Mouse (Mus musculus) neural tube, embryonic 12.5 days (tissue): Measurements from ENCODE around the gene Washc4. TPM values are rescaled to one million over a fixed set of nuclear protein-coding genes. Genes with fewer than 3 reads are reported as not detected.
"Not testable (repeated sequence)": the region's sequence is repeated elsewhere in the genome, so short reads cannot be mapped to it uniquely, and the experiment has no call there.

Experiments
- ATAC-seq: fragments of 200-750 bp; cut with Nextera tagmentation; 2 replicates; pipeline ENCODE4 v1.8.0; 2017; ENCODE audit warnings: low read depth, mild to moderate bottlenecking, moderate TSS enrichment, moderate library complexity; ENCODE audit not compliant: low FRiP score
- H3K27ac ChIP-seq: fragments of 300-500 bp; sonication (generic); 2 replicates; pipeline ENCODE4 v1.5.1; 2016
- H3K27me3 ChIP-seq: fragments of 300-500 bp; sonication (generic); replicated peaks from 2 replicates; pipeline ENCODE4 v1.6.1; 2016; ENCODE audit warnings: mild to moderate bottlenecking
- H3K36me3 ChIP-seq: fragments of 300-500 bp; sonication (generic); 2 replicates; pipeline ENCODE4 v1.6.1; 2016; ENCODE audit warnings: mild to moderate bottlenecking
- H3K4me1 ChIP-seq: fragments of 300-500 bp; sonication (generic); 2 replicates; pipeline ENCODE4 v1.6.1; 2016
- H3K4me2 ChIP-seq: fragments of 300-500 bp; sonication (generic); replicated peaks from 2 replicates; pipeline ENCODE4 v1.6.1; 2016; ENCODE audit warnings: mild to moderate bottlenecking
- H3K4me3 ChIP-seq: fragments of 300-500 bp; sonication (generic); 2 replicates; pipeline ENCODE4 v1.5.1; 2016
- H3K9ac ChIP-seq: fragments of 300-500 bp; sonication (generic); 2 replicates; pipeline ENCODE4 v1.6.1; 2016; ENCODE audit warnings: mild to moderate bottlenecking
- H3K9me3 ChIP-seq: fragments of 300-500 bp; sonication (generic); 2 replicates; pipeline ENCODE4 v1.6.1; 2016; ENCODE audit warnings: mild to moderate bottlenecking
- WGBS: fragments of 180-500 bp; shearing (Covaris S2); methylation state at CpG from one replicate; pipeline ENCODE4 v1.1.7; 2016; 5-methylcytosine and 5-hydroxymethylcytosine counted together
- polyA plus RNA-seq: library from polyadenylated mRNA; unstranded; fragments of >200 nt; fragmentation: Nextera tagmentation; extraction: Ambion mirVana; gene quantifications from 2 replicates; pipeline ENCODE4 v1.2.1, GENCODE M21; 2016

The Washc4 gene
- polyA plus RNA-seq, result 36.8 and 41.0 TPM in 2 replicates

DNA sequence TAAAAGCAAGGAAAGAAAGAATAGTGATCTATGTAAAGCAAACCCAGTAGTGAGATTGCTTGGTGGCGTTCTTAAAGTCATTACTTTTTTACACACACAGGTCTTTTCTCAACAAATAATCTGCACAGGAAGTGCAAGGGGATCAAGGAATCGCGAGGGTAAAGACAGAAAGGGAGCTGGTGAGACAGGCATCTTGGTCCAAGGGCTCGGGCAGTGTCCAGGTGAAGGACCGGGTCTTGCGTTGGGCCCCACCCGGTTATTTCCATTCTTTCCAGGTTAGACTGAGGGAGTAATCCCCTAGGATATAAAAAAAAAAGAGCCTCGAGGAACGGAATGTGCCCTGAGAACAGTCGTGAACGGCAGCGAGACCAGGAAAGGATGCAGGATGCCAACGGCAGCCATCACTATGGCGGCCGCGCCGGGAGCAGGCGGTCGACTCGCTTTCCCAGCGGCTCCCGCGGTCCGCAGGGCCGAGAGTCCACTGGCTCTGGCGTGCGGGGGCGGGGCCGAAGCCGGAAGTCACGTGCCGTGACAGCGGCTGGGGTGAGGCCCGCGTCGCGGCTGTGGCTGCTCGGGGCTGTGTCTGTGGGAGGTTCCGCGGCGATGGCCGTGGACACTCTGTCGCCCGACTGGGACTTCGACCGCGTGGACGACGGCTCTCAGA is at the start of gene Washc4:
Washc4 (plus strand) TSS at position 314 of the 664 bp plus-strand sequence.
- H3K27me3 ChIP-seq, result no peaks in the 10 kb centered on the region
- peak; percentile 99 for ATAC-seq
- H3K9ac ChIP-seq, result peak within 1 kb of the TSS; percentile 90
- H3K27ac ChIP-seq, result peak within 1 kb of the TSS; percentile 75
- H3K36me3 ChIP-seq, result peaks cover 9% of the 10 kb centered on the region
- H3K4me2 ChIP-seq, result peak within 1 kb of the TSS; percentile 63
- 2% methylated on average over 49 of the region's 49 CpGs for WGBS
- H3K4me1 ChIP-seq, result peaks cover 11% of the 10 kb centered on the region
- H3K4me3 ChIP-seq, result peak within 1 kb of the TSS; percentile 86
- H3K9me3 ChIP-seq, result no peaks in the 10 kb centered on the region

DNA sequence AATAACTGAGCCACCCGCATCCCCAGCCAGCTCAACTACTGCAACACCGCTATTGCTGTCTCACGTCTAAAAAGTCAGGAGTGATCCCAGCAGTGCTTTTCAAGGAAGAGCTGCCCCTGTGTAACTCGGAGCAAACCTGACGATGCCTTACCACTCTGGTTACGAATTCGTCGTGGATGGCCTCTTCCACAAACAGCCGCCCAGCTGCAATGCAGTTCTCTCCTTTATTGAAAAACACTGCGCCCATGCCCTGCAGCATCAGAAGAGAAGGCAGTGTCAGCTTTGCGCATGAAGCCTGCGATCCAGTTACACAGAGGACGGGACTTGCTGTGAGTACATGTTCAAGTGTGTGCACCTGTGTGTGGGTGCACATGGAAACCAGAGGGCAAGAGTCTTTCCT is 46.2 kb upstream of the Washc4 start:
- Histone ChIP-seq H3K27ac (no peak overlapping the region), H3K4me1 (no peaks in the 10 kb centered on the region), H3K36me3 (peaks cover 18% of the 10 kb centered on the region; the same call in 1 of the 2 replicates), H3K9me3 (no peaks in the 10 kb centered on the region), H3K27me3 (no peaks in the 10 kb centered on the region), H3K4me3 (no peak overlapping the region), H3K9ac (no peak overlapping the region), H3K4me2 (no peak overlapping the region)
- no peak for ATAC-seq
- WGBS, result 89% methylated on average over 13 of the region's 13 CpGs

DNA sequence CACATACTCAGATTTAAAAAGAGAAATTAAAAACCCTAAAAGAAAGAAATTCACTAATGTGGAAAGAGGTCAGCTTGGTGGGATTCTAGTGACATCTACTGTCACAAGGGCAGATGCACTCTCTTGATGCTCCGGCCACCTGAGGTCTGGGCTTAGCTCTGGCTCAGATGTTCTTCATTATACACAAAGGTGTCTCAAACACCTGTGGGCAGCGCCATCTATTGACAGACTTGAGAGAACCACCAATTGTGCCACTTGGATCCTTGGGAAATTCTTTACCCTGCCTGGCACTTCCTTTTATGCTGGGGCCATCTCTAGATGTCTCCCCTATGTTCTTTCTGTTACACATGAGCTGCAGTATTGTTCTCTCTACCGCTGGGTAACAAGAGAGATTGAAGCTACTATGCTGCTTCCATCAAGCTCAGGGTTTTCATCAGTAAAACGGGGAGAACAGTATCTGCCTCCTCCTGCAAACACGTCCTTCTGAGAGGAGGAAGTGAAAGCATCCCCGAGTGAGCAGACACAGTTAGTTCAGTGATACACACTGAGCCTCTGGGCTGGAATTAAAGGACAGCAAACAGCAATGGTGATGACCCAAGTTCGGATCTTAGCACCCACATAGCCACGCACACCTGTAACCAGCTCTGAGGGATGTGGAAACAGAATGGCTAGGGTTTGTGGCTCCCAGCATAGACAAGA is 34.4 kb upstream of the Washc4 start:
- no peak overlapping the region for H3K9ac ChIP-seq
- H3K27me3 ChIP-seq, result no peaks in the 10 kb centered on the region
- H3K9me3 ChIP-seq, result no peaks in the 10 kb centered on the region
- 68% methylated on average over 8 of the region's 8 CpGs for WGBS
- H3K4me2 ChIP-seq, result no peak overlapping the region
- H3K36me3 ChIP-seq, result peaks cover 47% of the 10 kb centered on the region
- H3K4me1 ChIP-seq, result no peaks in the 10 kb centered on the region
- ATAC-seq, result no peak
- H3K4me3 ChIP-seq, result no peak overlapping the region
- H3K27ac ChIP-seq, result no peak overlapping the region

DNA sequence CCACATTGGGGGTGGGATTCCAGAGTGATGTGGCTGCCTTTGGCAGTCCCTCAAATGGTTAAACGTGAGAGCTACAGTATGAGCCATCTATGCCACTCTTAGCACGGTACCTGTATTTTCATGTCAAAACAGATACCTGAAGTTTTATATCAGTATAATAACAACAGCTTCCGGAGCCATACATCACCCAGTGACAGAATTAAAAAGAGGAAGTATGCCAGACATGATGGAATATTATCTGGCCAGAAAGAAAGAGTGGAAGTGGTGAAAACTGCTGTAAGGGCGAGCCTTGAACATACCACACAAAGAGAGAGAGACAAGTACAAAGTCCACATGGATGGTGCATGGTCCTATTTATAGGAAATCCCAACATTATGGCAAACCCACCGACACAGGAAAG is 32.2 kb upstream of the Washc4 start:
- Histone ChIP-seq H3K9me3 (no peaks in the 10 kb centered on the region), H3K4me1 (no peaks in the 10 kb centered on the region), H3K9ac (no peak overlapping the region), H3K36me3 (peaks cover 44% of the 10 kb centered on the region), H3K4me2 (no peak overlapping the region), H3K27ac (no peak overlapping the region), H3K27me3 (no peaks in the 10 kb centered on the region), H3K4me3 (no peak overlapping the region)
- WGBS, result 81% methylated on average over 5 of the region's 5 CpGs
- no peak for ATAC-seq

DNA sequence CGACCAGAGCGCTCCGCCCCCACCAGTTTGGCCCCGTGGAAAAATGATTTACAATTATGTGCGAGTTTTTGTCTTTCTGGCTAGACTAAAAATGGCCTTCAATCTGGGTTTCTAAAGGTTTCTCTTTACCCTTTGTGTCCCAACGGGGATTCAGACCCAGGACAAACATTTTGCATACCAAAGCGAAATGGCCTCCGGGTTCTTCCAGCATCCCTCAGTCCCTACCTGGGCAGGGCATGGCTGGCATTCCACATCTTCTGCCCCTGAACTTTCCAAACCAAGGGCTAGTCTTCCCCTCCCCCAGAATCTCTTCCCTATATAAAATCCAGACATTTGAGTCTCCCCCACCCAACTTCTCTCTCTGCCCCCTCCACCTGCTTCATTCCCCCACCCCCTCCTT is 29.8 kb upstream of the Washc4 start:
- H3K36me3 ChIP-seq, result peaks cover 39% of the 10 kb centered on the region
- WGBS, result 79% methylated on average over 8 of the region's 8 CpGs
- H3K4me2 ChIP-seq, result no peak overlapping the region

DNA sequence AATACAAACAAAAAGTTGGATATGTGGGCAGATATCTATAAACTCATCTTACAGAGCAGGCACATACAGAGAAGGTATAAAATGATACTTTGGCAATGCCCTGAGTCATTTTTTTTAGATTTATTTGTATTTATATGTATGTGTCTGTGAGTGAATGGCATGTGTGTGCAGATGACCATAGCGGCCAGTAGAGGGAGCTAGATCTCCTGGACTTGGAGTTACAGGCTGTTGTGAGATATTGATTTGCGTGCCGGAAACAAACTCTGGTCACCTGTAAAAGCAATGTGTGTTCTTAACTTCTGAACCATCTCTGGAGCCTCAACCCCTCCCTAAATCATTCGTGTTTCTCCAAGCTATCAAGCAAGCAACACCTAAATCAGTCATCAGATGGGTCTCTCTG is 22.6 kb upstream of the Washc4 start:
- no peak overlapping the region for H3K4me3 ChIP-seq
- H3K9me3 ChIP-seq, result no peaks in the 10 kb centered on the region
- 75% methylated on average over 4 of the region's 4 CpGs for WGBS
- no peak for ATAC-seq
- H3K4me1 ChIP-seq, result no peaks in the 10 kb centered on the region
- H3K9ac ChIP-seq, result no peak overlapping the region
- H3K27ac ChIP-seq, result no peak overlapping the region
- H3K4me2 ChIP-seq, result no peak overlapping the region
- peaks cover 48% of the 10 kb centered on the region for H3K36me3 ChIP-seq
- H3K27me3 ChIP-seq, result no peaks in the 10 kb centered on the region

More for the DNA sequence above, 29.8 kb upstream of the Washc4 start:
- H3K4me1 ChIP-seq, result no peaks in the 10 kb centered on the region
- H3K27me3 ChIP-seq, result no peaks in the 10 kb centered on the region
- no peak overlapping the region for H3K4me3 ChIP-seq
- H3K9ac ChIP-seq, result no peak overlapping the region
- no peaks in the 10 kb centered on the region for H3K9me3 ChIP-seq
- ATAC-seq, result no peak
- H3K27ac ChIP-seq, result no peak overlapping the region

DNA sequence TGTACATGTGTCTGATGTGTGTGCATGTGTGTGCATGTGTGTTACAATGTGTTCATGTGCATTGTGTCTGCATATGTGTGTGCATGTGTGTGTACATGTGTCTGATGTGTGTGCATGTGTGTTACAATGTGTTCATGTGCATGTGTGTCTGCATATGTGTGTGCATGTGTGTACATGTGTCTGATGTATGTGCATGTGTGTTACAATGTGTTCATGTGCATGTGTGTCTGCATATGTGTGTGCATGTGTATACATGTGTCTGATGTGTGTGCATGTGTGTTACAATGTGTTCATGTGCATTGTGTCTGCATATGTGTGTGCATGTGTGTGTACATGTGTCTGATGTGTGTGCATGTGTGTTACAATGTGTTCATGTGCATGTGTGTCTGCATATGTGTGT is 19.3 kb upstream of the Washc4 start:
- peaks cover 44% of the 10 kb centered on the region for H3K36me3 ChIP-seq
- not testable (repeated sequence) for H3K9me3 ChIP-seq, H3K4me1 ChIP-seq, H3K27ac ChIP-seq, ATAC-seq, H3K4me2 ChIP-seq, H3K27me3 ChIP-seq, H3K9ac ChIP-seq, H3K4me3 ChIP-seq

DNA sequence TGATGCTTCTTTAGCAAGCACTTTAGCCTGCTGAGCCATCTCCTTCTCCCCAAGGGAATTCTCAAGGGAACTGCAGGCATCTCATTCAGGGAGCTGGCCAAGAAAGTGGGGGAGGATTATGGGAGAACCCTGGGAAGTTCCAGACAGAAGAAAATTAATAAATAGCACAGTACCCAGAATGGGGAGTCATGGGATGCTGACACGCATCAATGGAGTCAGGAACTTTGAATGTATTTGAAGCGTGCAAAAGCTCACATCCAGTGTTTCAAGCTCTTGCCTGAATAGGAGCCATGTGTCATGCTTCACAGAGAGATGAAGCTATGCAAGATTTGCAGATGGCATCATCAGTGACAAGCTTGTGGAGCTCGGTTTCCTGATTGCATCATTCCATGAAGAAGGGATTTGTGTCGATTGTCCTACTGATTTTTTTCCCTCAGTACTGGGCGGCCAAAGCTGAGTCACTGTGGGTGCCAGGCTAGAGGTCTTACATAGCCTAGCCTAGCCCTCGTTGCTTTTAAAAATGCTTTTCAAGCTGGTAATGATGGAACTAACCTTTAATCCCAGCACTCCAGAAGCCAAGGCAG is 13.1 kb upstream of the Washc4 start:
- Histone ChIP-seq H3K27ac (no peak overlapping the region), H3K36me3 (peaks cover 15% of the 10 kb centered on the region), H3K4me2 (no peak overlapping the region), H3K27me3 (no peaks in the 10 kb centered on the region; the same call in 1 of the 2 replicates), H3K9me3 (no peaks in the 10 kb centered on the region), H3K4me3 (no peak overlapping the region), H3K4me1 (peaks cover 9% of the 10 kb centered on the region; the same call in 1 of the 2 replicates), H3K9ac (no peak overlapping the region)
- no peak for ATAC-seq
- 88% methylated on average over 6 of the region's 6 CpGs for WGBS

DNA sequence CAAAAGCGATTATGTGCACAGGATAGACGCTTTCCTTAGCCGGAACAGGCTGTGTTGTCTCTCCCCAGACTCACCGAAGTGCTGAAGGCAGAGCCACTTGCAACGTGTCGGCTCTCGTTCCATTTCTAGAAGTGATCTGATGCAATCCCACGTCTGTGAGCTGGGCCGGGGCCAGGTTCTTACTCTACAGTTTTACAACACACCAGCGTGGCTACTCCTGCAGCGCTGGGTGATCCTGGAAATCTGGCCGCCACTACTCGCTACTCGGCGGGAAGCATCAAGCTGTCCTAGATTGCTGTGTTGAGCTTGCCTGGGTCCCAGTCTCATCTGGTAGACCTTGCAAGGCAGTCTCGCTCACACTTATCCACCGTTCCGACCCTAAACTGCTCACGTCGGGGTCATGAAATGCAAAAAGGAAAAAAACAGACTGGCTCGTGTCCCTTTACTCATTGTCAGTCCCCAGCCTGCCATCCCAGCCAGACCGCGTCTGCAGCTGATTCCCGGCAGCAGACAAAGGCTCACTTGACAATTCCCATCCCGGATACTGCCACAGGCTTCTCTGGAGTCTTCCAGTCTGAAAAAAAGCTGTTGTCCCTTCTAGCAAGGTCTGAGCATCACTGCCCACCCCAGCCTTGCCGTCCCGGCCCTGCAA is 10.2 kb upstream of the Washc4 start:
- H3K4me2 ChIP-seq, result peak overlapping the region; percentile 92
- peak; percentile 76 for ATAC-seq
- H3K9ac ChIP-seq, result peak overlapping the region; percentile 82
- peaks cover 9% of the 10 kb centered on the region; the same call in 1 of the 2 replicates for H3K4me1 ChIP-seq
- H3K27ac ChIP-seq, result peak overlapping the region; percentile 65
- 4% methylated on average over 27 of the region's 27 CpGs for WGBS
- no peaks in the 10 kb centered on the region for H3K9me3 ChIP-seq
- no peaks in the 10 kb centered on the region for H3K36me3 ChIP-seq
- peak overlapping the region; percentile 56 for H3K4me3 ChIP-seq
- H3K27me3 ChIP-seq, result no peaks in the 10 kb centered on the region; the same call in 1 of the 2 replicates

DNA sequence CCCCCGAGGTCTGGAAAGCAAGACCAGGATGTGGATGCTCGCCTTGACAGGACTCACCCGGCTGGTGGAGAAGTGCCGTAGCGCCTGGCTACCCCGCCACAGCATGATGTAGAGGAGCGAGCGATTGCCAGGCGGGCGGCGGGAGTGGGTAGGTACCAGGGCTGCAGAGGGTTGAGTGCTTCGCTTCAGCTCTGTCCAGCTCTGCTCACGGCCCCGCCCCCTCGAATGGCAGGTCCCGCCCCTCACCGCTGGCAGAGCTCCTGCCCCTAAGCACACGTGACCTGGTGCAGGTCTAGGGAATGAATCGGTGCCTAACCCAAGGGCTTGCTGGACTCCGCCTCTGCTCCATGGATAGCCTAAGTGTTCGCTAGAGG is 9.7 kb upstream of the Washc4 start, which contains the start of gene Aldh1l2:
Aldh1l2 (minus strand) TSS at position 231 of the 374 bp plus-strand sequence.
- H3K9ac ChIP-seq, result peak within 1 kb of the TSS; percentile 82
- no peaks in the 10 kb centered on the region for H3K9me3 ChIP-seq
- no peaks in the 10 kb centered on the region for H3K36me3 ChIP-seq
- H3K4me1 ChIP-seq, result peaks cover 9% of the 10 kb centered on the region; the same call in 1 of the 2 replicates
- H3K4me3 ChIP-seq, result peak within 1 kb of the TSS; percentile 56
- under 1% methylated on average over 21 of the region's 21 CpGs for WGBS
- H3K27me3 ChIP-seq, result no peaks in the 10 kb centered on the region; the same call in 1 of the 2 replicates
- peak within 1 kb of the TSS; percentile 92 for H3K4me2 ChIP-seq
- ATAC-seq, result peak; percentile 98
- peak within 1 kb of the TSS; percentile 65 for H3K27ac ChIP-seq

DNA sequence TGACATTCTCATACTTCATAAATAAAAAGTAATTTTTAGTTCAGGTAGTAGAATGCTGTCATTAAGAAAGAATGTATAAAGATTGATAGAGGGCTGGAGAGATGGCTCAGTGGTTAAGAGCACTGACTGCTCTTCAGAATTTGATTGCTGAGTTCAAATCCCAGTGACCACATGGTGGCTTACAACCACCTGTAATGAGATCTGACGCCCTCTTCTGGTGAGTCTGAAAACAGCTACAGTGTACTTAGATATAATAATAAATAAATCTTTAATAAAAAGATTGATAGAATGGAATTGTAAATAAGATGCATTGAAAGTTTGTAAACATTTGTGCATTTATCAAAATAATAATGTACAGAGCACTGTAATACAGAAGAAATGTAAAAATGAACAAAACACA is 7.1 kb upstream of the Washc4 start:
- Histone ChIP-seq H3K36me3 (no peaks in the 10 kb centered on the region), H3K27me3 (no peaks in the 10 kb centered on the region; the same call in 1 of the 2 replicates), H3K9ac (no peak overlapping the region), H3K9me3 (no peaks in the 10 kb centered on the region), H3K4me1 (peaks cover 9% of the 10 kb centered on the region; the same call in 1 of the 2 replicates), H3K4me3 (no peak overlapping the region), H3K27ac (no peak overlapping the region), H3K4me2 (no peak overlapping the region)
- WGBS, result 8% methylated on average over 1 of the region's 1 CpGs
- no peak for ATAC-seq
